Mouse (Mus musculus): ENCODE data around the gene Tmub1.

DNA sequence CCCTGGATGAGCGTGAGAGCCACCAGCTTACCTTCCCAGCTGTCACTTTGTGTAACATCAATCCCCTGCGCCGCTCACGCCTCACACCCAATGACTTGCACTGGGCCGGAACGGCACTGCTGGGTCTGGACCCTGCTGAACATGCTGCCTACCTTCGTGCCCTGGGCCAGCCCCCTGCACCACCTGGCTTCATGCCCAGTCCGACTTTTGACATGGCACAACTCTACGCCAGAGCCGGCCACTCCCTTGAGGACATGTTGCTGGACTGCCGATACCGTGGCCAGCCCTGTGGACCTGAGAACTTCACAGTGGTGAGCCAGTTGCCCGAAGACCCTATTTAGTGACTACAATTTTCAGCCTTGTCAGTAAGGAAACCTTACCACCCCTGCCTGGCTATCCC lies 33.7 kb downstream of the Tmub1 start:
- TF ChIP-seq CTCF (IDR thresholded peaks at IDR 0.05; ENCODE audit: extremely low read depth, insufficient read depth, insufficient read length, insufficient replicate concordance): no peak
- no peak for TF ChIP-seq POLR2A (IDR thresholded peaks at IDR 0.05; ENCODE audit: low read depth, low read length)
